Mouse (Mus musculus) layer of hippocampus, postnatal 25 days (tissue): ENCODE results near the gene Mfsd2b. TPM values are rescaled to one million over a fixed set of nuclear protein-coding genes. Genes with fewer than 3 reads are reported as not detected.
"Not testable (repeated sequence)": the region's sequence is repeated elsewhere in the genome, so short reads cannot be mapped to it uniquely, and the experiment has no call there.

Source experiments
- DNase-seq, 2 experiments: peaks; one replicate each; pipeline ENCODE4 v3.0.0; 2022; ENCODE audit warnings: mixed read lengths in 2 of 2, low spot score in 1 of 2; ENCODE audit errors: extremely low spot score in 1 of 2
- total RNA-seq, 2 experiments: library from RNA; stranded (reverse); gene quantifications; 2 replicates each; pipeline ENCODE4 v1.2.3; 2021

Mfsd2b gene
- 1 to 10 TPM in 1 of 2 experiments, under 1 TPM in 1; 0.34 to 1.2 TPM for total RNA-seq

- DNase-seq, result peak in 1 of 2 experiments; percentile 37
Measured at GRCm38 (mm10) chr12:4874161-4874927, at the start of gene Mfsd2b. Gene Mfsd2b (minus strand): TSS chr12:4874359.

GRCm38 (mm10) chr12:4917805-4918591 is 43.8 kb upstream of the Mfsd2b start:
- peak; percentile 22 to 44 for DNase-seq

DNA sequence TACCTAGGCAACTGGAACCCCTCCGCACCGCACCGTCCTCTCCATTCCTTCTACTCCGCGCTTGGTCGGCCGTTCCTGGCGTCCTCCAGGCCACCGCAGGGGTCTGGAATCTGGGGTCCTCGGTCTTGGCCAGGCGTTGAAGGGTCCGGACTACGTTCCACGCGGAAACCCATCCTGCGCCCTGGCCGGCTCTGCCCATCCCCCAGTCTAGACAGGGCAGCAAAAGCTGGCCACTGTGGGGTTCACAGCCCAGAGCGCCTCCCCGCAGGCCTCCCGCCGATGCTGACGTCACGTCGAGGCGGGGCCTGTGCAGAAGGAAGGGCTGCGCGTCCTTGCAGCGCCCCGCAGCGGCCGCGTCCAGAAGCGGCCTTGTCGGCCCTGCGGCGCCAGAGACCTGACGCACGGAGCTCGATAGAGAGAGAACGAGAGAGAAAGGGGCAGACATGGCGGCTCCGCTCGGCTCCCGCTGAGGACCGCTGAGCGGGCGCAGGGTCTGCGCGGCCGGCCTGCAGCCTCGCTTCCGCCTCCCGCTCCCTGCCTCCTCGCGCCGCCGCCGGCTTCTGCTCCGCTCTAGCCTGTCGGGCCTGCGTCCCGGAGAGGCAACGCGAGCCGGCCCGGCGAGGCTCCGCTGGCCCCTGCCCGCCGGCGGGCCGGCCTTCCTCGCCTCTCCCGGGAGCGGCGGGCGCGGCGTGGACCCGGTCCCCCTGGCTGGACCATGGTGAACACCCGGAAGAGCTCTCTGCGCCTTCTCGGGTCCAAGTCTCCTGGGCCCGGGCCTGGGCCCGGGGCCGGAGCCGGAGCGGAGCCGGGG is 43.0 kb upstream of the Mfsd2b start, which contains the start of gene Atad2b:
Gene Atad2b, plus strand, starts transcription at position 360 of the 811 bp plus-strand sequence.
- DNase-seq, result peak; percentile 94 to 97

GRCm38 (mm10) chr12:4914944-4915343 is 40.8 kb upstream of the Mfsd2b start:
- DNase-seq, result no peak

- no peak for DNase-seq
Measured at GRCm38 (mm10) chr12:4914441-4914840, 40.3 kb upstream of the Mfsd2b start.

DNA sequence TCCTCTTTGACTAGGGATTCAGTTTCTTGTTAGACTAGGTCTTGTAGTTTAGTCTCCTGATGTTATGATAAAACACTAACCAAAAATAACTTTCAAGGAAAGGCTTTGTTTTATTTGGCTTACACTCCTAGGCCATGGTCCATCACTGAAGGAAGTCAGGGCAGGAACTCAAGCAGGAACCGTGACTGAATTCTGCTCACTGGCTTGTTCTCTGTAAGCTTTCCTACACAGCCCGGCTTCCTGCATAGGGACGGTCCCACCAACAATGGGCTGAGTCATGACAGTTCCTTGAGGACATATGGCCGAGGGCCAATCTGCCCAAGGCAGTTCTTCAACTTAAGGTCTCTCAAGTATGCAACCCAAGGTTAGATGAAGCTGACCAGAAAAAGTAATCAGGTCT is 37.6 kb upstream of the Mfsd2b start:
- no peak for DNase-seq

DNA sequence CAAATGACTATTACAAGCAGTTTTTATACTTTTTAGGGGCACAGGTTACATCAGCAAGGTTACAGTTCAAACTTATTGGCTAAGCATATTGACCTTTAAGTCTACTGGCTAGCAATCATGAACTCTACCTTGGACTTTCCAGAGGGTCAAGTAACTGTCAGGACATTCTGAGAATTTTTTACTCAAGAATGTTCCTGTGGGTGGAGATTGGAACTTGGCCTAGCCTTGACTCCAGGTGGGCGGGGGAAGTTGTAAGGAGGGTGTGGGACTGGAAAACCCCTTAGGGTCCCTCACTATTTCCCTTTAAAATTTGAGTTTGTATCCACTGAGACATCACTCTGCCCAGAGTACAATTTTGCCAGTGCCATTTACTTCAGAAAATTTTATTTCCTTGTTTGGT is 36.3 kb upstream of the Mfsd2b start:
- DNase-seq, result not testable (repeated sequence)

- no peak for DNase-seq
Measured at GRCm38 (mm10) chr12:4908391-4908790, 34.2 kb upstream of the Mfsd2b start.

GRCm38 (mm10) chr12:4906951-4907906 is 33.1 kb upstream of the Mfsd2b start, which contains the start of gene Ubxn2a:
Gene Ubxn2a (minus strand): TSS chr12:4907705.
- peak; percentile 90 to 94 for DNase-seq

DNA sequence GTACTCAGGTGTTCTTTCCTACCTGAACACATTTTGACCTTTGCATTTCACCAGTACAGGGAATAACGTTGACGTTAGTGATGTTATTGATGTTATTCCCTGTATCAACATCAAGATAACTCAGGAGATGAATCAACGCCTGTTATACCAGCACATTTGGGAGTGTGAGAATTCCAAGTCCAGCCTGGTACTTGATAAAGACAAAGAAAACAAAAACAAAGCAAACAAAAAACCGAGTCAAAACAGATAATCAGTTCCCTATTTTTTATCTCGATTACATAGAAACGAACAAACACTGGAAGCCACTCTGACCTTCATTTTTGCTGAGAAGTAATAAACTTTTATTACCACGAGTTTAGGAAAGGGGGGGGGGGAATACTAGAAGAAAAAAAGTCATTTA is 32.3 kb upstream of the Mfsd2b start:
- DNase-seq, result no peak

DNA sequence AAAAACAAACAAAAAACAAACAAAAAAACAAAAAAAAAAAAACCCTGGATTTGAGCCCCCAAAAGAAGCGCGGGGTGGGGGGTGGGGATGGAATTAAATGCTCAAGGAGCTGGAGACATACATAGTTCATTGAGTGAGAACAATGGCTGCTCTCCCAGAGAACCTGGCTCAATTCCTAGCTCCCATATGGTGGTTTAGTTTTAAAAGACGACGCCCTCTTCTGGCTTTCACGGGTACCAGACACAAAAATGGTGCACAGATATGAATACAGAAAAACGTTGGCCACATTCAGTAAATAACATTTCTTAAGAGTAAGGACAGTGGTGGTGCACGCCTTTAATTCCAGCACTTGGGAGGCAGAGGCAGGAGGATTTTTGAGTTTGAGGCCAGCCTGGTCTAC is 31.8 kb upstream of the Mfsd2b start:
- DNase-seq, result no peak

- DNase-seq, result no peak
Measured at GRCm38 (mm10) chr12:4898024-4898423, 23.9 kb upstream of the Mfsd2b start.

DNA sequence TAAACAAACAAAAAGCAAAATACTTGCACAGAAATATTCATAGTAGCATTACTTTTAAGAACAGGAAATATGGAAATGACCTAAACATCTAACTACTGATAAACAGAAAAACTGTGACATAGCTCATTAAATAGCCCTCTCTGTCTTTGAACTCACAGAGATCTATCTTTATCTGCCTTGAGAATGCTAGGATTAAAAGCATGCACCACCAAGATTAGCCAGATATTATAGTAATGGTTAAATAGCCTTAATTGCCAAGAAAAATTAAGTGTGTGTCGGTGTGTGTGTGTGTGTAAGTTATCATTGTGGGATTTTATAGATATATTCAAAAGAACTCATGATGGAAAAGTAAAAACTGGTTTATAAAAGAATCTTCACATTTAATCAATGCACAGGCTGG is 15.7 kb upstream of the Mfsd2b start:
- DNase-seq, result no peak

- DNase-seq, result no peak
Measured at GRCm38 (mm10) chr12:4889251-4889650, 15.1 kb upstream of the Mfsd2b start.

GRCm38 (mm10) chr12:4888739-4889138 is 14.6 kb upstream of the Mfsd2b start:
- no peak for DNase-seq

DNA sequence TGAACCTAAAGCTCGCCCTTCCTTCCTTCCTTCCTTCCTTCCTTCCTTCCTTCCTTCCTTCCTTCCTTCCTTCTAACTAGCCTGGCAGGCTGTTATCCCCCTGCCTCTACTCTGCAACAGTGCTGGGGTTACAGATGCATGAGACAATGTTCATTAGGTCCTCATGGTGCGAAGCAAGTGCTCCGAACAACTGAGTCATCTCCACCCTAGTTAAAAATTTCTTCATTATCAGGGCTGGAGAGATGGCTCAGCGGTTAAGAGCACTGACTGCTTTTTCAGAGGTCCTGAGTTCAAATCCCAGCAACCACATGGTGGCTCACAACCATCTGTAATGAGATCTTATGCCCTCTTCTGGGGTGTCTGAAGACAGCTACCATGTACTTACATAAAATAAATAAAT is 12.4 kb upstream of the Mfsd2b start:
- DNase-seq, result not testable (repeated sequence)

GRCm38 (mm10) chr12:4885062-4885461 is 10.9 kb upstream of the Mfsd2b start:
- DNase-seq, result no peak

DNA sequence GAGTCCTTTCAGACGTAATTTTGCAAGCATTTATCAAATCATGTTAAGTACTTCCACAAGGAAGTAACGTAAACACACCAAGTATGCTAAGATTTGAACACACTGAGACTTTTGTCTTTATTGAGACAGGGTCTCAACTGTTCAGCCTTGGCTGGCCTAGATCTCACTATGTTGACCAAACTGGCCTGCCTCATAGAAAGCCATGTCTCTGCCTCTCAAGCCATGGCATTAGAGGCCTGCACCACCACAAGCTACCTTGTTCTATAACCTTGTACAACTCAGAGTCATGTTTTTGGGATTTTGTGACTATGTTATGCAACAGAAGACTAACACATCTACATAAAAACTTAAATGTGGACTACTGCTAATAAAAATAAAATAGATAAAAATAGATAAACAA is 7.9 kb upstream of the Mfsd2b start:
- no peak for DNase-seq

- no peak for DNase-seq
Measured at GRCm38 (mm10) chr12:4879048-4879447, 4.9 kb upstream of the Mfsd2b start.
